Mouse (Mus musculus): ENCODE measurements at regions not wholly inside any gene's neighbourhood (a gene's known extent, or its start where the extent isn't known, plus 50 kb on each side); places are given as distances from the start of the nearest gene placed in this dataset.

GRCm38 (mm10) chr6:53760651-53761058, 60.0 kb downstream of the Tril start:
- Histone ChIP-seq H3K27ac (ENCODE audit: insufficient read depth, low read depth) (no peak overlapping the region), H3K79me2 (replicated peaks; ENCODE audit: control insufficient read depth, extremely low read depth, insufficient read depth, poor library complexity, severe bottlenecking) (no peaks in the 10 kb centered on the region), H3K4me1 (ENCODE audit: control insufficient read depth in 1 of 2, insufficient read depth in 2 of 2) (peaks cover 16 to 36% of the 10 kb centered on the region in 2 experiments), H3K4me2 (ENCODE audit: insufficient read depth, low read depth, poor library complexity, severe bottlenecking) (peak overlapping the region; percentile 59; the same call in 1 of the 2 replicates), H3K9ac (ENCODE audit: insufficient read depth, low read depth) (no peak overlapping the region), H3K36me3 (replicated peaks in 1 of 2; ENCODE audit: control insufficient read depth in 1 of 2, insufficient read depth in 1 of 2, low read length in 1 of 2) (no peaks in the 10 kb centered on the region), H3K4me3 (replicated peaks in 1 of 3; ENCODE audit: low read depth in 2 of 3, low read length in 2 of 3, poor library complexity in 1 of 3) (no peak overlapping the region), H3K27me3 (replicated peaks) (no peaks in the 10 kb centered on the region), H3K9me3 (replicated peaks; ENCODE audit: low read length) (peaks cover 6% of the 10 kb centered on the region)
- DNase-seq (ENCODE audit: extremely low read depth) = peak; percentile 52
- dilution Hi-C loops (cut with MboI; ENCODE audit: extremely low pct_ligation_motif_present, extremely low pct_unique_long_range_greater_than_20kb, low sequenced_read_pairs) (no loop called here), in situ Hi-C loops (cut with MboI; ENCODE audit: low pct_ligation_motif_present, low pct_unique_long_range_greater_than_20kb, low sequenced_read_pairs) (no loop called here)
- TF ChIP-seq POLR2AphosphoS2 (IDR thresholded peaks at IDR 0.05; ENCODE audit: low read depth, low read length) (no peak), ETS1 (conservative IDR thresholded peaks at IDR 0.05; ENCODE audit: low read depth, low read length) (peak; percentile 49; the same call in 1 of the 2 replicates), EP300 (IDR thresholded peaks at IDR 0.05; ENCODE audit: low read length) (peak; percentile 45), MEF2A (IDR thresholded peaks at IDR 0.05; ENCODE audit: borderline replicate concordance, low read depth, low read length) (peak; percentile 80), E2F4 (IDR thresholded peaks at IDR 0.05; ENCODE audit: insufficient replicate concordance, low read depth, low read length) (0 out of 2 replicates have a peak, but pooled peaks have one; percentile 66), SIN3A (IDR thresholded peaks at IDR 0.05; ENCODE audit: low read length) (no peak), MAFK (IDR thresholded peaks at IDR 0.05; ENCODE audit: insufficient replicate concordance, low read length) (no peak)

- Histone ChIP-seq H3K9ac (ENCODE audit: insufficient read depth, low read depth) (peak overlapping the region; percentile 23; the same call in 1 of the 2 replicates), H3K36me3 (replicated peaks in 1 of 2; ENCODE audit: control insufficient read depth in 1 of 2, insufficient read depth in 1 of 2, low read length in 1 of 2) (no peaks in the 10 kb centered on the region), H3K4me3 (replicated peaks in 1 of 3; ENCODE audit: low read depth in 2 of 3, low read length in 2 of 3, poor library complexity in 1 of 3) (no peak overlapping the region), H3K27me3 (replicated peaks) (no peaks in the 10 kb centered on the region), H3K79me2 (replicated peaks; ENCODE audit: control insufficient read depth, extremely low read depth, insufficient read depth, poor library complexity, severe bottlenecking) (no peaks in the 10 kb centered on the region), H3K4me1 (ENCODE audit: control insufficient read depth in 1 of 2, insufficient read depth in 2 of 2) (peaks cover 13 to 27% of the 10 kb centered on the region in 2 experiments; a peak in 3 of 4 replicates), H3K9me3 (replicated peaks; ENCODE audit: low read length) (peaks cover 6% of the 10 kb centered on the region), H3K4me2 (ENCODE audit: insufficient read depth, low read depth, poor library complexity, severe bottlenecking) (peak overlapping the region; percentile 82; the same call in 1 of the 2 replicates), H3K27ac (ENCODE audit: insufficient read depth, low read depth) (no peak overlapping the region)
- TF ChIP-seq CHD1 (IDR thresholded peaks at IDR 0.05; ENCODE audit: low read depth, low read length) (no peak), CTCF (conservative IDR thresholded peaks at IDR 0.05 in 1 of 2, IDR thresholded peaks at IDR 0.05 in 1 of 2; ENCODE audit: low read depth in 2 of 2, low read length in 2 of 2) (no peak)
- in situ Hi-C loops (cut with MboI; ENCODE audit: low pct_ligation_motif_present, low pct_unique_long_range_greater_than_20kb, low sequenced_read_pairs) = no loop called here
- peak; percentile 25 for DNase-seq (ENCODE audit: extremely low read depth)
- dilution Hi-C loops (cut with MboI; ENCODE audit: extremely low pct_ligation_motif_present, extremely low pct_unique_long_range_greater_than_20kb, low sequenced_read_pairs) = no loop called here
Observed at GRCm38 (mm10) chr6:53759686-53760306, 60.8 kb downstream of the Tril start.

DNA sequence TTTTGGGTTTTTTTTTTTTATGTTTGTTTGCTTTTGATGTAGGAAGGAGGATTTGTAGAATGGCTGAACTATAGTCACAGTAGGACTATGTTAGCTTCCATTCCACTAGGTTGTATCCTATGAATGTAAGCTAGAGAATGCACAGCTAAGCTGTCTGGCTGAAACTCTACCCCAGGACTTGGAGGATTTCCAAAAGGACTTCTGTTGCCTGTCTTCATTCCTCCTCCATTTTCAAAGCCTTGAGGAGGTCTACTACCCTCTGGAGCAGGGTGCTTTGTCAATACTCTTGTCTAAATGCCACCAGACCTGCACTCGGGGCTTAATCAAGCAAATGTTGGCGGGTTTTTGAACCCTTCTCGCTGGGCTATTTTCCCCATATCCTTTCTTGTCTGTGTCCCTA, 66.3 kb downstream of the Tril start:
- H3K4me2 ChIP-seq (ENCODE audit: insufficient read depth, low read depth, poor library complexity, severe bottlenecking) = no peak overlapping the region
- dilution Hi-C loops (cut with MboI; ENCODE audit: extremely low pct_ligation_motif_present, extremely low pct_unique_long_range_greater_than_20kb, low sequenced_read_pairs) = no loop called here
- TF ChIP-seq IRF4 (IDR thresholded peaks at IDR 0.05; ENCODE audit: low read depth, low read length) = no peak
- no peak for TF ChIP-seq MXI1 (IDR thresholded peaks at IDR 0.05; ENCODE audit: low read depth, low read length)
- TF ChIP-seq MYC (IDR thresholded peaks at IDR 0.05; ENCODE audit: low read depth, low read length) = no peak
- TF ChIP-seq ZC3H11A (IDR thresholded peaks at IDR 0.05; ENCODE audit: low read depth, low read length) = no peak
- TF ChIP-seq CHD2 (IDR thresholded peaks at IDR 0.05; ENCODE audit: low read length) = no peak
- no peak for TF ChIP-seq TCF12 (IDR thresholded peaks at IDR 0.05; ENCODE audit: low read depth, low read length)
- TF ChIP-seq ZKSCAN1 (IDR thresholded peaks at IDR 0.05; ENCODE audit: borderline replicate concordance, low read depth, low read length) = no peak
- no peak for TF ChIP-seq GABPA (IDR thresholded peaks at IDR 0.05; ENCODE audit: insufficient replicate concordance, low read depth, low read length)

More for the DNA sequence above, 66.3 kb downstream of the Tril start:
- Histone ChIP-seq H3K4me1 (ENCODE audit: control insufficient read depth in 1 of 2, insufficient read depth in 2 of 2) (peaks cover 6 to 11% of the 10 kb centered on the region in 2 experiments; a peak in 3 of 4 replicates), H3K9me3 (replicated peaks; ENCODE audit: low read length) (peaks cover 6% of the 10 kb centered on the region), H3K4me3 (replicated peaks in 1 of 3; ENCODE audit: low read depth in 2 of 3, low read length in 2 of 3, poor library complexity in 1 of 3) (no peak overlapping the region), H3K27me3 (replicated peaks) (no peaks in the 10 kb centered on the region), H3K36me3 (replicated peaks in 1 of 2; ENCODE audit: control insufficient read depth in 1 of 2, insufficient read depth in 1 of 2, low read length in 1 of 2) (no peaks in the 10 kb centered on the region), H3K79me2 (replicated peaks; ENCODE audit: control insufficient read depth, extremely low read depth, insufficient read depth, poor library complexity, severe bottlenecking) (no peaks in the 10 kb centered on the region), H3K27ac (ENCODE audit: insufficient read depth, low read depth) (no peak overlapping the region), H3K9ac (ENCODE audit: insufficient read depth, low read depth) (no peak overlapping the region)
- in situ Hi-C loops (cut with MboI; ENCODE audit: low pct_ligation_motif_present, low pct_unique_long_range_greater_than_20kb, low sequenced_read_pairs) = no loop called here
- no peak for DNase-seq (ENCODE audit: extremely low read depth)
